Mouse (Mus musculus) hindbrain, embryonic 16.5 days (tissue): ENCODE measurements around the gene Fis1. TPM values are rescaled to one million over a fixed set of nuclear protein-coding genes. Genes with fewer than 3 reads are reported as not detected.

Experiments
- ATAC-seq: fragments of 200-750 bp; cut with Nextera tagmentation; 2 replicates; pipeline ENCODE4 v1.8.0; 2017; ENCODE audit warnings: moderate TSS enrichment, moderate library complexity
- H3K27ac ChIP-seq: fragments of 300-500 bp; sonication (generic); 2 replicates; pipeline ENCODE4 v1.5.1; 2014; ENCODE audit warnings: low read depth, mild to moderate bottlenecking, control low read depth, low read length, moderate library complexity
- H3K27me3 ChIP-seq: fragments of 300-500 bp; sonication (generic); replicated peaks from 2 replicates; pipeline ENCODE4 v1.6.1; 2014; ENCODE audit warnings: low read length; ENCODE audit not compliant: control insufficient read depth, insufficient read depth
- H3K36me3 ChIP-seq: fragments of 300-500 bp; sonication (generic); 2 replicates; pipeline ENCODE4 v1.6.1; 2014; ENCODE audit warnings: mild to moderate bottlenecking, low read length, moderate library complexity, mixed read lengths; ENCODE audit not compliant: control insufficient read depth, insufficient read depth
- H3K4me1 ChIP-seq: fragments of 300-500 bp; sonication (generic); 2 replicates; pipeline ENCODE4 v1.6.1; 2014; ENCODE audit warnings: low read depth, low read length; ENCODE audit not compliant: control insufficient read depth, insufficient read depth
- H3K4me2 ChIP-seq: fragments of 300-500 bp; sonication (generic); 2 replicates; pipeline ENCODE4 v1.6.1; 2014; ENCODE audit warnings: mild to moderate bottlenecking, low read length, control low read depth, moderate library complexity
- H3K4me3 ChIP-seq: fragments of 300-500 bp; sonication (generic); 2 replicates; pipeline ENCODE4 v1.5.1; 2014; ENCODE audit warnings: mild to moderate bottlenecking, low read length, control low read depth, moderate library complexity
- H3K9ac ChIP-seq: fragments of 300-500 bp; sonication (generic); 2 replicates; pipeline ENCODE4 v1.6.1; 2014; ENCODE audit warnings: low read depth, mild to moderate bottlenecking, control low read depth, low read length, moderate library complexity
- H3K9me3 ChIP-seq: fragments of 300-500 bp; sonication (generic); 2 replicates; pipeline ENCODE4 v1.6.1; 2014; ENCODE audit warnings: mild to moderate bottlenecking, low read length, moderate library complexity; ENCODE audit not compliant: control insufficient read depth
- WGBS: fragments of 180-500 bp; shearing (Covaris S2); extraction: QIAGEN DNeasy Blood & Tissue Kit; methylation state at CpG from one replicate; pipeline ENCODE4 v1.1.7; 2014; 5-methylcytosine and 5-hydroxymethylcytosine counted together
- polyA plus RNA-seq: library from polyadenylated mRNA; unstranded; fragments of >200 nt; fragmentation: Nextera tagmentation; extraction: Ambion mirVana; gene quantifications from 2 replicates; pipeline ENCODE4 v1.2.1, GENCODE M21; 2015

Gene Fis1
- polyA plus RNA-seq, 1 experiment from 2014 or later = 382 TPM

- Histone ChIP-seq H3K27me3 (no peaks in the 10 kb centered on the region), H3K4me3 (peak overlapping the region; percentile 76), H3K36me3 (peaks cover 19% of the 10 kb centered on the region), H3K9ac (peak overlapping the region; percentile 84), H3K27ac (peak overlapping the region; percentile 96), H3K4me2 (peak overlapping the region; percentile 95), H3K4me1 (peaks cover 12% of the 10 kb centered on the region), H3K9me3 (no peaks in the 10 kb centered on the region)
- WGBS = under 1% methylated on average over 10 of the region's 10 CpGs
- ATAC-seq = peak; percentile 29; the same call in 1 of the 2 replicates
These were observed 9.4 kb downstream of the Fis1 start for GRCm38 (mm10) chr5:136962501-136962900.

- no peaks in the 10 kb centered on the region for H3K27me3 ChIP-seq
- peaks cover 19% of the 10 kb centered on the region for H3K36me3 ChIP-seq
- ATAC-seq = no peak
- peak overlapping the region; percentile 96 for H3K27ac ChIP-seq
- peaks cover 12% of the 10 kb centered on the region for H3K4me1 ChIP-seq
- H3K9me3 ChIP-seq = no peaks in the 10 kb centered on the region
- peak overlapping the region; percentile 84 for H3K9ac ChIP-seq
- WGBS = 75% methylated on average over 8 of the region's 8 CpGs
- peak overlapping the region; percentile 95 for H3K4me2 ChIP-seq
- peak overlapping the region; percentile 76 for H3K4me3 ChIP-seq
These were observed 10.0 kb downstream of the Fis1 start for GRCm38 (mm10) chr5:136962966-136963540.

- Histone ChIP-seq H3K4me1 (peaks cover 12% of the 10 kb centered on the region), H3K27ac (no peak overlapping the region), H3K4me2 (no peak overlapping the region), H3K36me3 (peaks cover 19% of the 10 kb centered on the region), H3K9ac (no peak overlapping the region), H3K9me3 (no peaks in the 10 kb centered on the region), H3K4me3 (no peak overlapping the region), H3K27me3 (no peaks in the 10 kb centered on the region)
- WGBS = 90% methylated on average over 9 of the region's 9 CpGs
- no peak for ATAC-seq
These were observed 12.1 kb downstream of the Fis1 start for GRCm38 (mm10) chr5:136965210-136965609.

- 94% methylated on average over 7 of the region's 8 CpGs for WGBS
- Histone ChIP-seq H3K9ac (no peak overlapping the region), H3K4me3 (no peak overlapping the region), H3K27ac (no peak overlapping the region), H3K36me3 (peaks cover 19% of the 10 kb centered on the region), H3K4me2 (no peak overlapping the region), H3K9me3 (no peaks in the 10 kb centered on the region), H3K27me3 (no peaks in the 10 kb centered on the region), H3K4me1 (peaks cover 12% of the 10 kb centered on the region)
- ATAC-seq = no peak
These were observed 12.6 kb downstream of the Fis1 start for GRCm38 (mm10) chr5:136965686-136966085.

- Histone ChIP-seq H3K36me3 (peaks cover 19% of the 10 kb centered on the region), H3K9me3 (no peaks in the 10 kb centered on the region), H3K4me2 (no peak within 1 kb of the TSS), H3K27ac (no peak within 1 kb of the TSS), H3K4me1 (peaks cover 9% of the 10 kb centered on the region), H3K9ac (no peak within 1 kb of the TSS), H3K4me3 (no peak within 1 kb of the TSS), H3K27me3 (no peaks in the 10 kb centered on the region)
- WGBS = 60% methylated on average over 6 of the region's 6 CpGs
- no peak for ATAC-seq
These were observed 13.3 kb downstream of the Fis1 start, which contains the start of gene Cldn15 for GRCm38 (mm10) chr5:136966331-136966730. Cldn15 (plus strand) TSS chr5:136966616.

GRCm38 (mm10) chr5:136966861-136967455 lies 13.9 kb downstream of the Fis1 start:
- Histone ChIP-seq H3K27ac (no peak overlapping the region), H3K27me3 (no peaks in the 10 kb centered on the region), H3K9me3 (no peaks in the 10 kb centered on the region), H3K4me2 (no peak overlapping the region), H3K4me3 (no peak overlapping the region), H3K9ac (no peak overlapping the region), H3K4me1 (peaks cover 6% of the 10 kb centered on the region), H3K36me3 (peaks cover 19% of the 10 kb centered on the region)
- WGBS = 95% methylated on average over 4 of the region's 4 CpGs
- ATAC-seq = no peak

GRCm38 (mm10) chr5:136967592-136967991 lies 14.5 kb downstream of the Fis1 start:
- ATAC-seq = no peak
- no peak overlapping the region for H3K4me2 ChIP-seq
- H3K27ac ChIP-seq = no peak overlapping the region
- H3K36me3 ChIP-seq = peaks cover 19% of the 10 kb centered on the region
- no peak overlapping the region for H3K9ac ChIP-seq
- peaks cover 6% of the 10 kb centered on the region for H3K4me1 ChIP-seq
- WGBS = 76% methylated on average over 10 of the region's 10 CpGs
- H3K27me3 ChIP-seq = no peaks in the 10 kb centered on the region
- H3K4me3 ChIP-seq = no peak overlapping the region
- no peaks in the 10 kb centered on the region for H3K9me3 ChIP-seq

- no peaks in the 10 kb centered on the region for H3K27me3 ChIP-seq
- no peak overlapping the region for H3K4me3 ChIP-seq
- WGBS = 58% methylated on average over 1 of the region's 1 CpGs
- no peaks in the 10 kb centered on the region for H3K9me3 ChIP-seq
- peaks cover 9% of the 10 kb centered on the region for H3K36me3 ChIP-seq
- H3K27ac ChIP-seq = no peak overlapping the region
- no peaks in the 10 kb centered on the region for H3K4me1 ChIP-seq
- no peak overlapping the region for H3K9ac ChIP-seq
- H3K4me2 ChIP-seq = no peak overlapping the region
- ATAC-seq = no peak
These were observed 17.6 kb downstream of the Fis1 start for GRCm38 (mm10) chr5:136970703-136971102.

- H3K27ac ChIP-seq = no peak overlapping the region
- no peaks in the 10 kb centered on the region for H3K27me3 ChIP-seq
- no peaks in the 10 kb centered on the region for H3K4me1 ChIP-seq
- H3K9ac ChIP-seq = no peak overlapping the region
- no peaks in the 10 kb centered on the region for H3K9me3 ChIP-seq
- H3K4me3 ChIP-seq = no peak overlapping the region
- WGBS = 80% methylated on average over 8 of the region's 8 CpGs
- ATAC-seq = no peak
- no peaks in the 10 kb centered on the region for H3K36me3 ChIP-seq
- no peak overlapping the region for H3K4me2 ChIP-seq
These were observed 20.6 kb downstream of the Fis1 start for GRCm38 (mm10) chr5:136973670-136974069.
